Mouse (Mus musculus) urinary bladder, postnatal 36 days (tissue): Measurements from ENCODE around the gene Cmah.

Experiments used
- DNase-seq, 2 experiments: peaks; one replicate each; pipeline ENCODE4 v3.0.0; 2022; ENCODE audit warnings: low spot score in 2 of 2, mixed read lengths in 1 of 2

Gene Cmah

DNA sequence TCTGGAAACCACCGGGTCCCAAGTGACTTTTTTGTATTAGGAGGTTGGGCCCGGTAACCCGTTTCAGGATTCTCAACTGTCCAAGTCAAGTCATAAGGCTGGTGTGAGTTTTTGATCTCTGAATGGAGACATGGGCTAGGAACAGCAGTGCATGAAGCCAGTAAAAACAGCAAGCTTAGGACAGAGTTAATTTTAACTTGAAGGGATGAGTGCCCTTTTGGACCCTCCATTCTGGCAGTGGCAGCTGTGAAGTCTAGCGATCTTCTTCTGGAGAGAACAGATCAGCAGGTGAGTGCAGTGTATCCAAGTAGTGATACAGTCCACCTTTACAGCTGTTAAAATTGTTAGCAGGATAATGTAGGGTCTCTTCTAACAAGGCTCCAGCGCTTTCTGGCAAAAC, at the start of gene Cmah:
Gene Cmah, plus strand, starts transcription at position 204 of the 400 bp plus-strand sequence.
- no peak for DNase-seq

DNA sequence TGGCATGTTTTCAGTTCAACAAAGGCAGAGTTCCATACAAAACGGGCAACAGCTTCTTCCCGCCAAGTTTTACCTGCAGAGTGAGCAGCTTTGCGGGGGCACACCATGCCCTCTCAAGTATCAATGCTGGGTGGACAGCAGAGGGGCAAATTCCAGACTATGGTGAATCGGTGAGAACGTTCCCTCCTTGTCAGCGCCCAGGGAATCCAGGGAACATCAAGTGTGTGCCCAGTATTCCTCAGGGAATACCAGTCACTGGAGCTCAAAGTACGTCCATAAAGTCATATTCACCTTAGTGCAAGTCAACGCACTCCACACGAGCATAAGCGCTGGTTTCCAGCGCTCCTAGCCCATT, 47.8 kb upstream of the Cmah start:
- no peak for DNase-seq

DNA sequence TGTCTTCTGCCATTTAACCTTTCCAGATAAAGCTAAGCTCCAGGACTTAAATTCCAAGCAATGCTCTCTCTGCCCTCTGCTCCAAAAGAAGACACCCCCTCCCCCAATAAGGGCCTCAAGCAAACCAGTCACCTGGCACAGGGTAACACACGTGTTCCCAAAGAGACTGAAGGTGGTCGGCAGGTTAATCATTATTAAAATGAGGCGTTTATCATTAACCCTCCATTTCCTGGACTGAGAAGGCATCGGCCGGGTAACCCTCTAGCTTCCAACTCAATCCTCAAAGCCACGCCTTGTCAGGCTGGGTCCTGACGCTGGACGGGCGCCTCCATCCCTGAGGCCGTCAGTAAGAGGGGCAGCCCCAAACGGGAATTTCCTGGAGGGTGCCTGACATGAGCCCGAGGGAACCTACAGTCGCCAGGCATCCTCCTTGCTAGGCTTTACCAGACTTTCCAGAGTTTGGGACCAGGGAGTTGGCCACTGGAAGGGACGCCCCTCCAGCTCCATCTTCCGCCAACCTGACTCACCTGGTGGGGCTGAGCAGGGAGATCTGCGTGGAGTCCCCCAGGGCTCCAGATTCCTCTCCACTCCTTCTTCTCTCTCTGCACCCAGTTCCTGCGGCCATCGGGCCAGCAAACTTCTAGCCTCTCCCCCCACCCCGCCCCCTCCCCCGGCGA, 47.3 kb upstream of the Cmah start:
- DNase-seq = no peak

DNA sequence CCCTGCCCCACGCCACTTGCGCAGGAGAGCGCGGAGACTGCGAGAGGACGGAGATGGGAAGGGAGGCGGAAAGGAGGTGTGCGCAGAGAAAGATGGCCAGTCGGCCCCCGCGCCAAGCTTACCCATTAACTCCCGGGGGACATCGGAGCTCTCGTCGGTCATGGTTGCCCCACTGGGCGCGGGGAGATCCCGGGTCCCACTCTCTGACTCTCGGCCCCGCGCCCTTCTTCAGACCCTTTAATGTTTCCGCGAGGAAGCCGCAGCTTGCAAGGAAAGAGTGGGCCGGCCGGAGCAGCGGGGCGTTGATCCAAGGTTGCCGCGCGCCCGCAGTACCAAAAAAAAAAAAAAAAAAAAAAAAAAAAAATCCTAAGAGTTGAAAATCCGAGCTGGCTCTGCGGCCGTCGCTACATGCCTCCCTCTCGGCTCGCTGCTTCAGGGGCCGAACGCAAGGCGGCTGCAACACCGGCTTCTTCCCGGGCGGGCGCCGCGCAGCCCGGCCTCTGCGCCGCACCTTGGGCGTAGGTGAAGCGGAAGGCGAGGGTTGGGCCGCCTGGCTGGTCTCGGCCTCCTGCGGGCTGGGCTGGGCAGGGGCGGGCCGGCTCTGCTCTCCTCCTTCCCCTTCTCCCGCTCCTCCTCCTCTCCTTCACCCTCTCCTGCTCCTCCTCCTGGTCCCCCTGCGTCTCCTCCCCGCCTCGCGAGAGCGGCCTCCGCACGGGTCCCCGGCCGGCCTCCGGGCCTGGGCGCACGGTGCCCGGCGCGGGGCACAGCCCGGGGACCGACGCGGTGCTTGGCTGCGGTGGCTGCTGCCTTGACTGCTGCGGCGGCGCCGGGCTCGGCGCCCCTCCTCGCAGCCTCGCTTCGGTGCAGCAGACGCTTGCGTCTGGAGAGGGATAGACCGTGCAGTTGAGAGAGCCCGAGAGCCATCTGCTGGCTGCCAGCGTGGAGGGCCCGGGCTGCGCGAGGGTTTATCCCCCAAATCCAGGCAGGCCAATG, 46.5 kb upstream of the Cmah start, which contains the start of gene Carmil1:
Gene Carmil1, minus strand, starts transcription at position 357 of the 993 bp plus-strand sequence.
- DNase-seq = peak; percentile 83

DNA sequence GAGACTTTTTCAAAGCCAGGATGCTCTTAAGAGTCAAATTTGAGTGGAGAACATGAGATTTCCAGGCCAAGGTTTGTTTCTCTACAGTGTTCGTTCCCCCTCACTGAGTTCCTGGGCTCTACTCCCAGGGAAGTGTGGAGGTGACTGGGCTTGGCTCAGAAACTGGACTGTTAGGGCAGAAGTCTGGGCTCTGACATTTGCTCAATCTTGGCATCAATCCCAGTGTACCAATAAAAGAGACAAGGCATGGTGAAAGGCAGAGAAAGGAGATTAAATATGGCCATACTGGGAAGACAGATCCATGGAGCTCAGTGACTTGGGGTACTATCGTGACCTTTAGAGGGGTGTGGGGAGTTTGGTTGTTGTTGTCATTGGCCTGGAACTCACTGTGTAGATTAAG, 39.8 kb upstream of the Cmah start:
- DNase-seq = no peak

DNA sequence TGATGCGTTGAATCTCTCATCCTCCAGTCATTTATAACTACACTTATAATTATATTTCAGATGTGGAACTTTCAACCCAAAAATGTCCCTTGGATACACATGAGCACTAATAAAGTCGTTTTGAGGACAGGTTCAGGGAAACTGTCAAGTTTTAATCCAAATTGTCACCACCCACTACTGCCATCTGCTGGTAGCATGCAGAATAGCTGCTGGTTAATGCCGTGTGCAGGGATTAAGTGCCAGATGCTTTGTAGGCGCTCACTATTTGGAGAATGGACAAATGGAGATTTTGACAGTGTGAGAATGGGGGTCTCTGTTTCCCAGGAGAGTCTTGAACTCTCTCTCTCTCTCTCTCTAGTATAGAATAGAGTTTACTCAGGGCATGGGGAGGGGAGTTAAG, 30.0 kb upstream of the Cmah start:
- DNase-seq = no peak

DNA sequence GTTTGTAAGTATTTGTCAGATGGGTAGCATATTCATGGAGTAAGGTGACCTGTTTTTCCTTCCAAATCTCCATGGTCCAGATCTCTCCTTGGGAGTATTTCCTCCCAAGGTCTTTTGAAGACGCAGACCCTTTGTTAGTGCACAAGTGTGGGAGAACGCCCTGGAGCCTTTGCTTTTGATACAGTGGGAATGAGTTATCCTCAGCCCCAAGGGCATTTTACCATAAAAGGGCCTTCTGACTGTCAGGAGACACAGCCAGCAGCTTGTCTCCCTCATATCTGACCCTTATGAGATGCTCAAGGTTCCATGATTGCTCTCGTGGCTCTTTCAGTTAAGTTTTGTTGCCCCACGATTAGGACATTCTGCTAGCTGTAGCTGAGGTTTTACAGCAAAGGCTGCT, 21.7 kb upstream of the Cmah start:
- DNase-seq = no peak

DNA sequence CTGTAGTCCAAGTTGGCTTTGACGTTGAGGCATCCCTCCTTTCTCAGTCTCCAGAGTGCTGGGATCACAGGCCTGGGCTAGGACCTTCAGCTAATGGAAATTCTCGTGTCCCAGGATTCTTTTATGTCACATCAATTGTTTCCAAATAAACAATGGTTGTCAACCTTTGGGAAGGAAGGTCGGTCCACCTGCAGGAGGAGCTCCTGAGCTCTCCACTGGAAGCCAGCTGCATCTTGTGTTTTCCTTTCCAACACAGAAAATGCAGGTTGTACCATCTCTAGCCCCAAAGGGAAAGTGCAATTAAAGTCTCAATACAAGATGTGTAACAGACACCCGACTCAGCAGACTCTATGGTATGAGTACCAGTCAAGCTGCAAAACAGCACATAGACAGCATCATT, 21.0 kb upstream of the Cmah start:
- no peak for DNase-seq

DNA sequence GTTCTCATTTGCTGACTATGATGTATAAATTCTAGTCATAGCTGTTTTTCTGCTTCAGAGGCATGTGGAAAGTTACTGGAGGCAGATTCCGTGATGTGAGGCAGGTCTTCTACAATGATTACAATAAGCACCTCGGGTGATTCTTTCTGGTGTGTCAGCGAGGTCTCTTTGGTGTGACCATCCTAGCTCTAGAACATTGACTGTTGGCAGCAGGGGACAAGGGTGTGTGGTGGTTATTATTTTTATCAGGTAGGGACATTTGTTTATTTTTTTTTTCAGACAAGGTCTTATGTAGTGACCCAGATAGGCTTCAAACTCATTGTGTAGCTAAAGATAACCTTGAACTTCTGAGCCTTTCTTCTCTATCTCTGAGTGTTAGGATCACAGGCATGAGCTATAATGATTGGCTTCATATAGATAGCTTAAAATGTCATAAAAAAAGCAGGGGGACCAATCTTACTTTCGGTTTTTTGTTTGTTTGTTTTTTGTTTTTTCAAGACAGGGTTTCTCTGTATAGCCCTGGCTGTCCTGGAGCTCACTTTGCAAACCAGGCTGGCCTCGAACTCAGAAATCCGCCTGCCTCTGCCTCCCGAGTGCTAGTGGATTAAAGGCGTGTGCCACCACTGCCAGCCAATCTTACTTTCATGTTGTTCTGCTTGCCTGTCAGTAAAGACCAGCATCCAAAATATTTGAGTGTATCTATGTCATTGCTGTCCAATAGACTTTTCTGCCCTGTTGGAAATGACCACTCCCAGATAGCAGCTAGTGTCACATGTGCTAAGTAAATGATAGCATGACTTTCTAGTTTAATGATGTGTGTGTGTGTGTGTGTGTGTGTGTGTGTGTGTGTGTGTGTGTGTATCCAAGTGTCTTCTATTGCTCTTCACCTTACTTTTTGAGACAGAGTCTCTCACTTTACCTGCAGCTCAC, 15.9 kb upstream of the Cmah start:
- no peak for DNase-seq

DNA sequence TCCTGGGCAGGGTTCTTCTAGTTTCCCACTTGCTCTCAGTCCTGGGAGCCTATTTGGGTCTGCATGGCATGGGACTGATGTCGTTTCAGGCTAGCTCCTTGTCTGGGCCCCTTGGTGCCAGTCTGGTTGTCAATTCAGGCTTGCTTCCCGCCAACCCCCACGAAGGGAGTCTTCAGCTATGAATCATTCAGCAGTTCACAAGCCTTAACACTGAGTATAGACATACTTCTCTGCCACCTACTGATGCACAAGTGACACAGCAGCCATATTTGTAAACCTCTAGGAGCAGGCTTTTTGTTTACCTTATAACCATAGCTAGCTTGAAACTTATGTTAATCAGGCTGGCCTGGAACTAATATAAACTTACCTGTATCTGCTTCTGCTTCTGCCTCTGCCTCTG, 10.6 kb upstream of the Cmah start:
- no peak for DNase-seq

DNA sequence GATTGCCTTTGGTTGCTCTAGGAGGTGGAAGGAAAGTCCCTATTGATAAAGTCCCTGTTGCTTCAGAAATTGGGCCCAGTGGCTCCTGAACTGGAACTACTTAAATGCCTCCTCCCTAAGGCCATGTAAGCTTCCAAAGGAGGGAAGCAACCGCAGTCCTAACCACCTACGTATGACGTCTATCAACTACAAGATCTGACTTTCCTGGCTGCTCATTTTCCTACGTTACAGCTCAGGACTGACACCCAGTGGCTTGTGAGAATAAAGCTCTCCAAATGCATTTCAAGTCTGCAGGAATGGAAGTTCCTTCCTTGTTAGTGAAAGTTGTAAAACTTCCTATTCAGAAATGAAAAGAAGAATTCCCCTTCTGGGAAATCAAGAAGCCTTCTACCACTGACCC, 8.6 kb upstream of the Cmah start:
- no peak for DNase-seq

DNA sequence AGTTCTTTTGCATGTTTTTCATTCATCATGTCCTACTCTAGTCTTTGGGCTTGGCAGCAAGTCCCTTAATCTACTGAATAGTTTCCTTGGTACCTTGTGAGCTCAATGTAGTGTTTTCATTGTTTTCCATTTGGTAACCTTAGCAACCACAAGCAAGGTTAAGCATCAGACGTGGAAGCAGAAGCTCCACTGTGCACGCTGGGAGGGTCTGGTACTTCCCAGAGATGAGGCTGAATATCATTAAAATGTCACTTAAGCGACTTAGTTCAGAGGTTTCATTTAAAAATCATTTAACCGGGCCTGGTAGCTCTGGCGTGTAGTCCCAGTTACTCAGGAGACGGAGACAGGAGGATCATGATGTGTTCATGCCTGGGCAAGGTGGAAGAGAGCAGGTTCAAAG, 5.9 kb upstream of the Cmah start:
- DNase-seq = no peak

DNA sequence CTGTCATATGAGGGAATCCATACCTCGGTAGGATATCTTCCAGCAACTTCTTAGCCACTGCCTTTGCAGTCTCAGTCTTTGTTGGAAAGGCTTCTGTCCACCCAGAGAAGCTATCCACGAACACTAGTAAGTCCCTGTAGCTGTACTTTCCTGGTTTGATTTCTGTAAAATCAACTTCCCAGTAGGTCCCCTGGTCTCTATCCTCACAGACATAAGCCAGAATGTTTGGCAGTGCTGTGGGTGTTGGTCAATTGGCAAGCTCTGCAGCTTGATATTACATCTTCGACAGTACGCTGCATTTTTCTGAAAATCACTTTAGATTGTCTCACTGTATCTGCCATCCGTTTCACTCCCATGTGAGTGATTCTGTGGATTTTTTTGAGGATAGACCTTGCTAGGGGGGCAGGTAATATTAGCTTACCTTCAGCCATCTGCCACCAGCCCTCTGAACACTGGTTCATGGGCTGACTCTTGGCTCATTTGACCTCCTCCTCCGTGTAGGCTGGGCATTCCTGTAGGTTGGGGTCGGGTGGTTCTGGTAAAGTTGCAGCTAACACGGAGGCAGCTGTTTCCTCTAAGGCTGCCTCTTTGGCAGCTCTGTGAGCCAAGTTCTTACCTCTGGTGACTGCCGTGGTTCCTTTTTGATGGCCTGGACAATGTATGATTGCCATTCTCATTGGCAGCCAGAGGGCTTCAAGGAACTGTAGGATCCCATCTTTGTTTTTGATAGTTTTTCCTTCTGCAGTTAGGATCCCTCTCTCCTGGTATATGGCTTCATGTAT, 1.0 kb downstream of the Cmah start:
- no peak for DNase-seq

DNA sequence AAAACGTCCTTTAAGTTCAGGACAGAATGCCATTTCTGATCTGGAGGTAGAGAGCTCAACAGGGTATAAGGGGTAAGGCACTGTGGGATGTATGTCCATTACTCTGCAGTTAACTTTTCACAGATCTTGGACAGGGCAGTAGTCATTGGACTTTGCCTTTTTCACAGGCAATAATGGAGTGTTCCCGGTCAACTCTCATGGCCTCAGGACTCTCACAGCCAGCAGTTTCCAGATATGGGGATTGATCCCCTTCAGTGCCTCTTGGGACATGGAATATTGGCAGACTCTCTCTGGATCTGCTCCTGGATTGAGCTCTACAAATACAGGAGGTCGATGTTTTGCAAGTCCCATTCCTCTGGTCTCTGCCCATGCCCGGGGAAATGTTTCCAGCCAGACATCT, 2.9 kb downstream of the Cmah start:
- no peak for DNase-seq

DNA sequence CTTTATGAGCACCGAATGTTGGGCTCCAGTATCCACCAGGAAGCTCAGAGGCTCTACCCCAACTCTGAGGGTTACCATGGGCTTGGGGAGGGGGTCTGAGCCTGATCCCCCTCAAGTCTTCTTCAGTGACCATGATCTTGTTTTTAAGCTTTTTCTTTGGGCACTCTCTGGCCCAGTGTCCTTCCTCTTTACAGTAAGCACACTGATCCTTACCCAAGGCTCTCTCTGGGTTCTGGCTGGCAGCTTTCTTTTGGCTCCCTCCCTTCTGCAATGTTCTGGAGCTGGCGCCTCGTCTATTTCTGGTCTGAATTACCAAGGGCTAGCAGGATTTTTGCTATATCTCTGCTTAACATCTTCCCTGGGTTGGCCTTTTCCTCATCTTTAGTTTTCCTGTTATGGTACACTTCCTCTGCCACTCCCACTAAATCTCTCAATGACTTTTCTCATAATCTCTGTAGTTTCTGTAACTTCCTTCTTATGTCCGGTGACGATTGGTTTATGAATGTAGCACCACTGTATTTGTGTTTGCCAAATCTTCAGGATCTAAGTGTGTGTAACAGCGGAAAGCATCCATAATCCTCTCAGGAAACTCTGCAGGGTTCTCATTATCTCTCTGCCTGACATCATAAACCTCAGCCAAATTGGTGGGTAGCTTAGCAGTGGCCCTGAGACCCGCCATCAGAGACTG, 3.8 kb downstream of the Cmah start:
- no peak for DNase-seq

DNA sequence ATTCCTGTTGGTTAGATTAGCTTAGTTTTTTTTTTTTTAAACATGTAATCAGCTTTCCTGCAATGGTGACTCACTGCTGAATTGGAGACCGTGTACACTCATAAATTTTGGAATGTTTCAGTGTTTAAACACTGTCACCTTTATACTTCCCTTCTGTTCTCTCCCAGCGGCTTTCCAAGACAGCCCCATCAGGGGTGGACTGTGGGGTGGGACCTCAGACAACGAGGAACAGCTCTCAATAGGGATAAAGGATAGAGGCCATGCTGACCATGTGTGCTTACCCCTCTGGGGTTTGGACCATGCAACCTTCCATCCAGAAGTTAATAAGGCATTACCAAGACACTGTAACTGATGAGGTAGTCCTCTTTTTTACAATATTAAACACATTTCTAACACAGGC, 5.3 kb downstream of the Cmah start:
- DNase-seq = no peak

DNA sequence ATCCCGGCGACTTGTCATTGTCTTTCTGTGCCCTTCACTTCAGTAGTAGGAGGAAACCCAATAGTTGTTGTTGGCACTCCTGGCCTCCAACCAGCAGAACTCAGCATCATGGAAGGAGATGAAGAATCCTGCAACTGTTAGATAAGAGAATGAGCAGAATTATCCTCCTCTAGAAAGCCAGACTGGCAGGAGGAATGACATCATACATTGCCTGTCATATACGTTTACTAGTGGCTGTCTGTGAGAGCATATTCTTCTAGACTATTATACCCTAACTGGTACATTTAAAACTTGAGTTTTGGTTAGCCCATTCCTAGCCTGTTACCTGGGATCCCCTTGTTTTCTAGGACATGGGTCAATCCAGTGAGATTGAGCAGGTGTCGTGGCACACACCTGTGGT, 9.6 kb downstream of the Cmah start:
- DNase-seq = no peak

DNA sequence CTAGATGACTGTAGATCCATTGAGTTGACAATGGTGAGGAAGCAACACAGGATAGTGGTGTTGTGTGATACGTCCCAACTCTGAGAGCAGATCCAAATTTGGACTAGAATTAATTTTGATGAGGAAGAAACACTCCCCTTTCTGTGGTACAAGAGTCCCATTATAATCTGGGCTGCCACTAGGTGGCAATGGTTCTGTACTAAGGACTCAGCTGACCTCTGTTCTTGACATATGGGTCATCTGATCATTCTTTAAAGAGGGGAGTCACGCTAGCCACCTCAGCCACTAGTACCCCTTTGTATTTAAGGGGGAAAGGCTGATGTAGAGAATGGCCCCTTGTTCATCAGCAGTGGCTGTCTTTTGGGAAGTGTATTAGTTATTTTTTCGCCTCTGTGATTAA, 10.7 kb downstream of the Cmah start:
- DNase-seq = peak in 1 of 2 experiments; percentile 31

DNA sequence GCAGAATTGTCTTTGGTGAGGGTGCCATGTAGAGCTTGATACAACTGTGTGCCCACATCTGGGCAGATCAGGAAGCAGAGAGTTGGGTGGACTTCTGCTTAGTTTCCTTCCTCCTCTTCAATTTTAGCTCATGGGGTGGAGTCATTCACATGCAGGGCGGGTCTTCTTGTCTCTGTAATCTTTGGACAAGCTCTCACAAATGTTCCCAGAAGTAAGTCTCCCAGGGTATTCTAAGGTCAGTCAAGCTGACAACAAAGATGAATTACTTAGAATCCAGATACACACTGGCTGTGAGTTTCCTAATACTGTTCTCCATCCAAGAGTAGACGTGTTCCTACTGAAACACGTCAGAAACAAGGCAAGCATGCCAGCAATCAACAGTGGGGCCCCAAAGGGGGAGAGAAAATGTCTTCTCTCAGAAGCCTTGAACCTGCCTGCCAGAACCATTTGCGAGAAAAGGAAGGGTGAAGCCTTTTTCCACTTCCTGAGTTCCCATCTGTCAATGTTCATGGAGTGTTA, 11.2 kb downstream of the Cmah start:
- peak in 1 of 2 experiments; percentile 37 for DNase-seq

DNA sequence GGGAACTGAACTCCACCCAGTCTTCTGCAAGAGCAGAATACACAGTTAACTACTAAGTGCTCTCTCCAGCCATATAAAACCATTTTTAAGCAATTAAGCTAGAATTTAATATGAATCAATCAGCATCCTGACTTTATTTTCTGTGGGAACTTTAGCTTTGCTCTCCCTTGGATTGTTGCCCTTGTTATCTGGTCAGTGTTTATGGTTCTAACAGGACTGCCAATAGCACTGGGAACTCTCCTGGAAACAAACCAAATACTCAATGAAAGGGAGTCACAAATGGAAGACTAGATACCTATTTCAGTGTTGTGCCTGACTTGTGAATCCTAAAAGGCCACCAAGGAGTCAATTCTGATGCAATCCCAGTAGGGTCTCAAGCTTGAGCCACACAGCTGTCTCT, 12.7 kb downstream of the Cmah start:
- no peak for DNase-seq
